Comparison of ENCODE assay signal across 9 mouse cellular contexts in genomic region chr6:113890858-113891213, GRCm38 (mm10).
A peak's percentile ranks its signal among the peaks of the same experiment; 100 is the strongest.
DNase-seq lines count a peak whose midpoint lies in the region; ATAC-seq and TF ChIP-seq lines count a peak whose summit lies in the region.
"Had no signal": no experiment of that assay in that cellular context is flagged by ENCODE, and none has a peak within 500 bp of the region (broad histone marks: within the 10 kb centered on the region; RNA-seq: fewer than 3 reads in every experiment).

No protein-coding gene starts in this region.

- DNase-seq in kidney, postnatal 36 days = no peak
- no peak for DNase-seq in hindbrain, postnatal 0 days (ENCODE audit: low spot score)
- no peak for DNase-seq in urinary bladder, adult 2 months (ENCODE audit: low spot score)
- DNase-seq in gastrocnemius, postnatal 25 days = no peak
- DNase-seq: kidney, adult 18-20 months had no signal

- no peaks in the 10 kb centered on the region for H3K36me3 ChIP-seq in kidney, embryonic 15.5 days
- H3K36me3 ChIP-seq in embryonic facial prominence, embryonic 12.5 days = no peaks in the 10 kb centered on the region
- H3K36me3 ChIP-seq in hindbrain, postnatal 0 days (ENCODE audit: insufficient read depth, low read length) = no peaks in the 10 kb centered on the region
- no peaks in the 10 kb centered on the region for H3K36me3 ChIP-seq in midbrain, embryonic 15.5 days (replicated peaks)

- H3K4me2 ChIP-seq in kidney, embryonic 15.5 days = peak overlapping the region; percentile 73
- peak overlapping the region; percentile 80 for H3K4me2 ChIP-seq in embryonic facial prominence, embryonic 12.5 days (replicated peaks)
- peak overlapping the region; percentile 77 for H3K4me2 ChIP-seq in hindbrain, postnatal 0 days (ENCODE audit: low read depth, low read length)
- H3K4me2 ChIP-seq in midbrain, embryonic 15.5 days = peak overlapping the region; percentile 81

- H3K9ac ChIP-seq in kidney, embryonic 15.5 days = no peak overlapping the region
- H3K9ac ChIP-seq in embryonic facial prominence, embryonic 12.5 days = peak overlapping the region; percentile 49
- peak overlapping the region; percentile 70 for H3K9ac ChIP-seq in hindbrain, postnatal 0 days (replicated peaks; ENCODE audit: low read length)
- peak overlapping the region; percentile 72 for H3K9ac ChIP-seq in midbrain, embryonic 15.5 days

- H3K27me3 ChIP-seq in kidney, embryonic 15.5 days = peaks cover 59% of the 10 kb centered on the region
- peaks cover 55% of the 10 kb centered on the region for H3K27me3 ChIP-seq in embryonic facial prominence, embryonic 12.5 days
- H3K27me3 ChIP-seq in hindbrain, postnatal 0 days (ENCODE audit: insufficient read depth, low read length) = no peaks in the 10 kb centered on the region
- no peaks in the 10 kb centered on the region for H3K27me3 ChIP-seq in midbrain, embryonic 15.5 days (replicated peaks)

- ATAC-seq in kidney, embryonic 15.5 days (replicated peaks; ENCODE audit: low FRiP score) = no peak
- ATAC-seq in embryonic facial prominence, embryonic 12.5 days (ENCODE audit: insufficient number of reproducible peaks, insufficient read depth, low FRiP score, low TSS enrichment) = no peak
- peak; percentile 25; the same call in 1 of the 2 replicates for ATAC-seq in hindbrain, postnatal 0 days
- peak; percentile 49 for ATAC-seq in midbrain, embryonic 15.5 days (replicated peaks)
- no peak for ATAC-seq in megakaryocyte, adult 5-6 weeks (ENCODE audit: poor library complexity, severe bottlenecking)

- peak overlapping the region; percentile 44 for H3K4me3 ChIP-seq in kidney, embryonic 15.5 days (replicated peaks)
- peak overlapping the region; percentile 43 for H3K4me3 ChIP-seq in embryonic facial prominence, embryonic 12.5 days
- H3K4me3 ChIP-seq in hindbrain, postnatal 0 days (ENCODE audit: low read length) = peak overlapping the region; percentile 54
- H3K4me3 ChIP-seq in midbrain, embryonic 15.5 days = peak overlapping the region; percentile 66

- TF ChIP-seq CTCF in hindbrain, postnatal 0 days (IDR thresholded peaks at IDR 0.05; ENCODE audit: low read depth) = no peak

- no peak overlapping the region for H3K27ac ChIP-seq in kidney, embryonic 15.5 days
- no peak overlapping the region for H3K27ac ChIP-seq in embryonic facial prominence, embryonic 12.5 days
- peak overlapping the region; percentile 76 for H3K27ac ChIP-seq in hindbrain, postnatal 0 days
- H3K27ac ChIP-seq in midbrain, embryonic 15.5 days = peak overlapping the region; percentile 89

- H3K9me3 ChIP-seq in kidney, embryonic 15.5 days (replicated peaks) = no peaks in the 10 kb centered on the region
- H3K9me3 ChIP-seq in embryonic facial prominence, embryonic 12.5 days = no peaks in the 10 kb centered on the region
- no peaks in the 10 kb centered on the region for H3K9me3 ChIP-seq in hindbrain, postnatal 0 days (ENCODE audit: low read length)
- no peaks in the 10 kb centered on the region for H3K9me3 ChIP-seq in midbrain, embryonic 15.5 days

- WGBS in kidney, embryonic 15.5 days = under 1% methylated on average over 10 of the region's 10 CpGs
- WGBS in embryonic facial prominence, embryonic 12.5 days = 1% methylated on average over 10 of the region's 10 CpGs
- 4% methylated on average over 10 of the region's 10 CpGs for WGBS in hindbrain, postnatal 0 days
- WGBS in midbrain, embryonic 15.5 days = 0% methylated on average over 10 of the region's 10 CpGs

- peaks cover 8% of the 10 kb centered on the region for H3K4me1 ChIP-seq in kidney, embryonic 15.5 days
- H3K4me1 ChIP-seq in embryonic facial prominence, embryonic 12.5 days = peaks cover 4% of the 10 kb centered on the region; the same call in 1 of the 2 replicates
- peaks cover 10% of the 10 kb centered on the region for H3K4me1 ChIP-seq in hindbrain, postnatal 0 days (ENCODE audit: insufficient read depth, low read length)
- peaks cover 27% of the 10 kb centered on the region for H3K4me1 ChIP-seq in midbrain, embryonic 15.5 days

Comparison
In these comparisons a context has a peak if more than half of its experiments do, and no peak if none do; other contexts are left out.
1. ATAC-seq: peak in hindbrain, postnatal 0 days (single experiment) and midbrain, embryonic 15.5 days (single experiment); none in kidney, embryonic 15.5 days (single experiment), embryonic facial prominence, embryonic 12.5 days (single experiment) and megakaryocyte, adult 5-6 weeks (single experiment).
2. H3K27ac ChIP-seq: peak in hindbrain, postnatal 0 days (single experiment) and midbrain, embryonic 15.5 days (single experiment); none in kidney, embryonic 15.5 days (single experiment) and embryonic facial prominence, embryonic 12.5 days (single experiment).
3. Peak in every context shown above with its lines, with median percentiles within 50 percentile points of each other: H3K4me2 ChIP-seq and H3K4me3 ChIP-seq.